Mouse (Mus musculus) thymus, adult 2 months (tissue): ENCODE measurements at regions not wholly inside any gene's neighbourhood (a gene's known extent, or its start where the extent isn't known, plus 50 kb on each side); places are given as distances from the start of the nearest gene placed in this dataset.

Experiments
- CTCF ChIP-seq: fragments of 200-500 bp; IDR thresholded peaks from 2 replicates; pipeline ENCODE4 v1.5.1; 2012; ENCODE audit warnings: mild to moderate bottlenecking, control low read depth, low read length, moderate library complexity, borderline replicate concordance; ENCODE audit not compliant: control insufficient read depth, poor library complexity, insufficient read depth; ENCODE audit errors: extremely low read depth
- POLR2A ChIP-seq: fragments of 200-500 bp; IDR thresholded peaks from 2 replicates; pipeline ENCODE4 v1.6.1; 2012; ENCODE audit warnings: mild to moderate bottlenecking, low read length, control low read depth, moderate library complexity; ENCODE audit not compliant: control insufficient read depth, poor library complexity, insufficient read depth; ENCODE audit errors: extremely low read depth

- TF ChIP-seq CTCF (no peak), POLR2A (no peak)
These were observed 314.1 kb upstream of the Plxna2 start for GRCm38 (mm10) chr1:194303951-194304350.
